Mouse (Mus musculus) retina, postnatal 7 days (tissue): ENCODE measurements at regions not wholly inside any gene's neighbourhood (a gene's known extent, or its start where the extent isn't known, plus 50 kb on each side); places are given as distances from the start of the nearest gene placed in this dataset.
"Not testable (repeated sequence)": the region's sequence is repeated elsewhere in the genome, so short reads cannot be mapped to it uniquely, and the experiment has no call there.

Source experiments
- DNase-seq: peaks from one replicate; pipeline ENCODE4 v3.0.0-alpha.2; 2012; ENCODE audit warnings: low read depth, low spot score

DNA sequence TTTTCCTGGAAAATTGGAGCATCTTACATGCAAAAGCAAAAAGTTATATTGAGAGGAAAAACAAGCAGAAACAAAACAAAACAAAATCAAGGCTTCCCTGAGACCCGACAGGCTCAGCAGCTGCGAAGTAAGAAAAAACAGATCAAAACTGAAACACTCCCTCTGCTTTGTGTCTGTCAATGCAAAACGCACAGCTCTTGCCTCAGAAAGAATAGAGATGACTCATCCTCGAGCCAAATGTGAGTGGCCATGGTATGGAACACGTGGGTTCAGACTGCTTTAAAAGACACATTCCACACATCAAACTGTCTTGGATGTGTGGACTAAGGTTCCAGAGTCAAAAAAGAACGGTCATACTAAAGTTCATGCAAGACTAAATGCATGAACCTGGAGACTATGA, 163.3 kb upstream of the Fer start:
- no peak for DNase-seq

DNA sequence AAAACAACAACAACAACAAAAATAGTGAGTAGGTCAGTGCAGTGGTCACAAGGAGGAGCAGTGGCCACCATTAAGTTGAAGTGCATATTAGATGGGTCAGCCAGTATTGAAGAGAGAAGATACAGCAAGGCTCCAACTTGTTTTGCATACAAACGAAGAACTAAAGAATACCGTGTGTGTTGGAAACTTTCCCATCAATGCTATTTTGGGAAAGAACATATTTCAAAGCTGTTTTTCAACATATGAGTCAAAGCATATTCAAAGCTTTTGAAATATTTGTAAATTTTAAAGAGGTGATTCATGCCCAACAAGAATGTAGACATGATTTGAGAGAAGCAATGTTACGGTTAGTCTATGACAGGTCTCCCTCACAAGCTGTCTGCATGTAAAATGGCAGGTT, 157.9 kb upstream of the Fer start:
- no peak for DNase-seq

DNA sequence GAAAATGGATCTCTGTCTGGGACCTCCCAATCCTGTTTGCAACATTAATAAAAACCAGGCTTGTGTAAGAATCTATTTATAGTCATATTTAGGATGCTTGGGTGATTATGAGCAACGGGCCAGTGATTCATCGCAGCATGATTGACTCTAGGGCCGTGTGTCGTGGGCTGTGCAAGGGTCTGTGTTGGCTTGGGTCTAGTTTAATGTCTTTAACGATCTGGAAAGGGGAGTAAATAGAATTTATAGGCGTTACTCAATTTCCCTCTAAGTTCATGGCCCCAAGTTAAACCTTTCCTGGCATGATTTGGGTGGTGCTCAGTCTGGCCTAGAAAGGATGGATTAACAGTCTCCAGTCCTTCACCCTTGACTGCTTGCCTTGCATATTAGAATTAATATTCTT, 149.9 kb upstream of the Fer start:
- no peak for DNase-seq

DNA sequence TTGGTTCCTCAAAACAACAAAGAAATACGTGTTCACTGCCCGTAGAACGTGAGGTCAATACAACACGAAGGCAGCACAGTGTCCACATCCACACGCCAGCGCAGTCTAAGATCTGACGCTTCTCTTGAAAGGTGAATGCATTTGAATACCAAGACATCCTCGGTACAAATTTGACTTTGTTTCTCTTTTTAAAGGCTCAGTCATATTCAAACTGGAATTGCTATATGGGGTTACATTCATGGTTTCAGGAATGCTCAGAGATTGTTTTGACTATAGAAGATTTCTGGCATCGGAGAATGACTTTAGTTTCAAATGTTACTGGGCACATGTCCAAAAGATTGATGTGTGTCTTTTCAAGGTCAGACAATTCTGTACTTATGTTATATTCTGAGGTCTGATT, 147.2 kb upstream of the Fer start:
- DNase-seq, result no peak

DNA sequence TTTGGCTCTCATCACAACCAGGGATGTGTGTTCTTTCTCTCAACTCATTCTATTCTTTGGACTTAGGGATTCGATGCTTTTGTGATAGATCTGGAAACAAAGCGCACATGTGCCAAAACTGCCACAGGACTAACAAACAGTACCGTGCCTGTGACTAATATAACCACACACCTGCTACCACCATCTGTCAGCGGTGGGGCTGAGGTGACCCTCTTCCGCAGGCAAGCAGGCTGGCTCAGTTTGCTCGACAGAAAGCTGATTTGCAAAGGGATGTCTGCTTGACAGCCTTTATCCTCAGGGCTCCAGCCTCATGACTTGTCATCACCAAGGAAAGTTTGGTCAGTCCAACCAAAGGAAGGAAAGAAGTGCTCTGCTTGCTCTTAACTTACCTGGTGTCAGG, 146.7 kb upstream of the Fer start:
- no peak for DNase-seq

DNA sequence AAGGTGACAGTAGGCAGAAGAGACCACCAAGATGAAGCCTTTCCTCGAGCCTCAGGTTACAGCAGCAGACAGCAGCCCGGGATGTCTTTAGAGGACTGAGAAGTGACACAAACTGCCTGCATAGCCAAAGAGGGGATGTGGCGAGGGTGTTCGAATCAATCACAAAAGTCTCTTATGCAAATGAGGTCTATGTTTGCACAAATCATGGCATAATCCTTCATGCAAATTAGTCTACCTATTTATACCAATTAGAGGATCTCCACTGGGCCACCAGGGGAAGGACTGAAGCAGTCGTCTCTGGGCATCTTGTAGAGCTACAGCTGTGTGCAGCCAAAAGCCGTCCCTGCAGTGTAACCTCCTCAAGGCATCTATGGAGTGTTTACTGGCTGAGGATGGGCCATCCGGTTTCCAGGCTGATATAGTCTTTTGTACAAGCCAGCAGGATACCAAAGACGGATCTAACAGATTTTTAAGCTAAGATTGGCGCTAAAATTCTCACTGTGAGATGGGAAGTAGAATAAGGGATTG, 145.7 kb upstream of the Fer start:
- no peak for DNase-seq

DNA sequence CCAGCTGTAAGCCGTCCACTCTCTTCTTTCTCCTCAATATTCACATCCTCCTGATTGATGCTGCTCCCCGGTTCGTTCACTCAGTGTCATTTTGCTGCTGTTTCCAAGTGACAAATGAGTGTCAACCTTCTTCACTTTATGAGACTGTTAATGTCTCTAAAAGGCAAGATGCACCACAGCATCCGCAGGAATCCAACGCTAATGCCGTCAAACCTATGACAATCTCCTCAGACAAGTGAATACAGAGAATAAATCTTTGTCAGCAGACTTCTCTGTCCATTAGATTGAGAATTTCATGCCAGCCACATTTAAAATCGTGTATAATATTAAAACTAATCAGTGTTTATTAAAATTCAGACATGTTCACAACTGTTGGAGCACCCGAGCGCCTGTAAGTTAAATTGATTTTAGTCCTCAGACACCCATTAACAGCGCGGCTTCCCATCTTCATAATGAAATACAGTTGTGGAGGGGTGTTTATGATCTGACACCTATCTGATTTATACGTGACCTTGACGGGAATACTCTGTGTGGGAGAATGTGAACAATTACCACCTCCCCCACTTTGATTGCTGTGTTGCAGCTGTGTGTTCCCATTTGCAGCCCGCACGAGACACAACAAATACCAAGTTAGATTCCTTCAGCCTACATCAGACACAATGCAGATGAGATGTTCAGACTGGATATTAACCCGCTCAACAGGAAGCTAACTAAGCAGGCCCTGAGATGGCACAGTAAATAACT, 143.7 kb upstream of the Fer start:
- DNase-seq, result no peak

DNA sequence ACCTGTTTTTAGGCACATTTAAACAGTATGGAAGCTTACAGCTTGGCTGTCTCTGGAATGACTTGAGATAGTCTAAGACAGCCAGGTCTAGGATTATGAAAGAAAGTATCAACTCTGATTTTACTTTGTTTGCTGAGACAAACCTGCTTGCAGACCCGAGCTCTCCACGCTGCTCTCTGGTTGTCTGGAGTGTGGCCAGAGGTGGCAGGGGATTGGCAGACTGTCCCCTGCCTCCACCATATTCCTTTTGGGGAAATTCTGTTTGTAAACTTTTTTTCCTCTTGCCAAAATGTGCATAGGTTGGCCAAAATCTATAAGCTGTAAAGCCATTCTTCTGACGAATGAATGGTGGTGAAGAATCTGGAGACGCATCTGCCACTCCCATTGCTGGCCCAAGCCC, 143.1 kb upstream of the Fer start:
- DNase-seq, result no peak

DNA sequence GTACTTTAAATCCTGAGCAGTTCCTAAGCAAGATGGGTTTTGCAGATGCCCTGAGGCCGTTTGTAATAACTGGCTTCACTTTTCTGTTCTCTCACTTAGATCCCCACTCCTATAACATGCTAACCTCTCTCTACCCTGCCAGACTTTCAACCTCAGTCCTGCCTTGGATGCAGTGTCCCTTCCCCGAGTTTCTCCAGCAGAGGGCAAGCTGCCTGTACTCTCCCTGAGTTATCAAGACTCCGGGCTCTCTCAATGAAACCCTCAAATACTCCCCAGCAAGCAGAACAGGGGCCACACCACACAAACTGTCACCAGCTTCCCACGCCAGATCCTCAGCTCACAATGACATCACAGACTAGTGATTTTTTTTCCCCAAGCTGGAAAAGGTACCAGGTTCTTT, 142.0 kb upstream of the Fer start:
- DNase-seq, result no peak

DNA sequence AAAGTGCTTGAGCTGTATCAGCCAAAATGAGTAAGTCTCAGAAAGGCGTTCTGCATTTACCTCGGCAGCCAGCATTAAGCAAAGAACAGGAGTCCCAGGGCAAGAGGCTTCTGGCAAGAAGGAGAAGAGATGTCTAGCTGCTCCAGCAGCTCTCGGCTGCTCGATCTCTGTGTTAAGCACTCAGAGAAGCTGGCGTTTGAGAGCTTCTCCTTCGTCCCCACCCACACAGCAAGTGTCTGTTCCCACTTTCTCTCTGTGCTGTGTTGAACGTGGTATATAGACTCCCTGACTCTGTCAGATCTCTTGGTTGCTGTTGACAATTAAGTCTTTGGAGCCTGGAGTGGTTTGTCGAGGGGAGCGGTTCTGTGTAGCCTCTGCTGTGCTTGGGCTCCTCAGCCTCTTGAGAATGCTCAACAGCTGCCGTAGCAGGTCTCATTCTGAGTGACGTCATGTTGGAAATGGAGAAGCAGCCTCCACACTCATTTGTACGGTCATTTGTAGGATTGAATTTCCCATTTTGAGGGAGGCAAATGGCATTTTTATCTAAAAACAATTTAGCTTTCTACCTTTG, 140.3 kb upstream of the Fer start:
- DNase-seq, result no peak

DNA sequence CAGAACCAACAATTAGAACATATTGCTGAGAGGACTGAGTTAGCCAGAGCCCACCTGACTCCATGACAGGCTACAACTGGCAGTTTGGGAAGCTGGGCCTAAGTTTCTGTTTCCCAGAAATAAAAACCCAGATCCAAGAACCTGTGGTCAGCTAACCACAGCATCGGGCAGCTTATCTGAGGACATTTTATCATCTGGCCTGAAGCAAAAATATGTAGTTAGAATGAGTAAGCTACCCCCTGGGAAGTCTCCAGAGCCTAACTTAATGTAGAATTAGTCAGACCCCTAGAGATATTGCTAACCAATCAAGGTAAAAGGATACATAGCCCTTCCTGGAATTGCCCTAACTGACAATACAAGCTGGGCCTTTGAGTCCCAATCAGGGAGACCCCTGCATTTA, 124.7 kb upstream of the Fer start:
- DNase-seq, result no peak

DNA sequence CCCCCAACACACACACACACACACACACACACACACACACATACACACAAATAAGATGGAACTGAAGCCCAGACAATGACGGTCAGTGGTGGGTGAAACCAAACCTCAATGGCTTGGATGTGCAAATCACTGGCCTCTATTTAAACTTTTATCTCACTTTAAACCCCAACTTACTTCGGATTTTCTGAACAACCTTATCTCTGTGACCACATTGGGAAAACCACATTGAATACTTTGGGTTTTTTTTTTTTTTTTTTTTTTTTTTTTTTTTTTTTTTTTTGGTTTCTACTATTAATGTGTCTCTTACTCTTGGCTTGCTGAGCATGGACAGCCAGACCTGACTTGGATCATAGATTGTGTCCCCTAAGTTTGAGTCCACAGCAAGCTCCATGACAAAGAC, 123.2 kb upstream of the Fer start:
- DNase-seq, result no peak

DNA sequence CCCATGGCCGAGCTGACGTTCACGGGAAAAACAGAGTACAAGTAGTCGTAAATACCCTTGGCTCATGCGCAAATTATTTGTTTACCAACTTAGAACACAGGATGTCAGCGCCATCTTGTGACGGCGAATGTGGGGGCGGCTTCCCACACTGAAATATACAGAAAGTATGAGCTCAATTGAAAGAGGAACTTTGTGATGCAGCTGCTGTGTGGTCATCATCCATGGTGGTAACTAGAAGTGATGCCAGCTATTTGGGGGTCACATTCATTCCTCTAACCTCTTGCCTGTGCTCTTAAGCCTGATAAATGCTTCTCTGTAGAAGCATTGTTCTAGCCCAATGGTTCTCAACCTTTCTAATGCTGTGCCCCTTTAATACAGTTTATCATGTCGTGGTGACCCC, 113.6 kb upstream of the Fer start:
- not testable (repeated sequence) for DNase-seq

DNA sequence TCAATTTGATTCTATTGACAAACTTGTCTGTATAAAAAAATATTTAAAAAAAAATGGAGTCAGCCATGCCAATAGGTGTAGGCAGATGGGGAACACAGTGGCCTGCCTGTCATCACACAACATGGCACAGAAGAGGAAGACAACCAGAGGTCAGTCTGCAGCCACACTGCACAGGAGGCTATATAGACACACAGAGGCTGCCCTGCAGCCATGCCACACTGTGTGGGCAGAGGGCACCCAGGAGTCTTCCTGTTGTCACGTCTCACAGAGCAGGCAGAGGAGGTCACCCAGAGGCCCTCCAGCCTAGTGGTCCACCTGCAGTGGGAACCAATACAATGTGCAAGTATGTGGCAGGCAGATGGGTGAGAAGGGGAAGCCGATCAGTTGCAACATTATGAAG, 108.5 kb upstream of the Fer start:
- no peak for DNase-seq

DNA sequence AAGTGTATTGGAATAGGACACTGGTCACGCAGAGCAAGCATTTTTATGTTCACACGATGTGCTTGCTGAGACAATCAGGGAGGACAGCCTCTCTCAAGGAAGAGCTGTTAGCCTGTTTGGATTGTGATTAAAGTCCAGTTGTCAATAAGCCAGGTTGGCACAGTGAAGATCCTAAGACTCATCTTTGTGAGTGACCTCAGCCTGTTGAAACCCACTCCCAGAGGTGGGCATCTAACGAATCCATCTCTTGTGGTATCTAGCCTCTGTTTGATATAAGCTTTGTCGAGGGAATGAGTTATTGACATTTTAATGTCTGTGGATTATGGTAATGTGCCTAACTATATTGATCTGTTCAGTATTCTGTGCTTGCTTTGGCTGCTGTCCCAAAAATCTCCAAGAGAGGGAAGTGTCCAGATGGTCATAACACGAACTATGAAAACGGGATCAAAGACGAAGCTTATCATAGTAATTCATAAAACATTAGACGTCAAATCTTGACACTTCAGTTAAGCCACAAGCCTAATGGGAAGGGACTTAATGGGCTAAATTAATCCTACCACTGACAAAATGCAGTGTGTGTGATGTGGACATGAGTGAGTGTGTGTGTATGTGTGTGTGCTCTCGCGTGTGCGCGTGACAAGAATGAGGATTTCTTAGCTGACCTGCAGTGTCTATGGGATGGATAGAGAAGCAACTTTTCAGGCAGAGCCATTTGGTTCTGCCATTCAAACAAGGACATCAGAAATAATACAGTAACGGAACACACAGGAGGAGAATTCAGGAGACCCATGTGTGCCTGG, 104.8 kb upstream of the Fer start:
- DNase-seq, result no peak

DNA sequence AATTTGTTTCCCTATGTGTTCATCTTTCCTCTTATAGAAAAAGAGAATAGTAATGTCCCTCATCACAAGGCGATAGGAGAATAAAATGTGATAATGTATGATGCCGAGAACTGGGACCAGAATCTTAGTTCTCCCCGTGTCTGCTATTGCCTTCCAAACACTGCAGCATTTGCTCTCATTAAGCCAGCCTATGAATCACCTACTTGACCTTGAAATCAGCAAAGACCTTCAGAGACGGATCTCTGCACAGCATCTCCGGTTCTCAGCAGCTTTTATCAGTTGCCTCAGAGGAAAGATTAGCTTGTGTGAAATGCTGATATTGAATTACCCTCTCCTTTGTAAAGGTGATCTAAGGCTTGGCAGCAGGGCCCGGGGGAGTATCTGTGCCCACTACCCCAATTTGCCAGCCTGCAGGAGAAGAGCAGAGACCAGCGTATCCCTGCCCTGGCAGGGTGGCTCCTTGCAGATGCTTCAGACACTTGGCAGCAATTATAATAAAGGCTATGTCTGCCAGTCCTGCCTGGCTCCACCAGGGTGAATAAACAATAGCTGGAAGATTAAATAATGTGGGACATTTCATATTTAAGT, 104.0 kb upstream of the Fer start:
- DNase-seq, result no peak

DNA sequence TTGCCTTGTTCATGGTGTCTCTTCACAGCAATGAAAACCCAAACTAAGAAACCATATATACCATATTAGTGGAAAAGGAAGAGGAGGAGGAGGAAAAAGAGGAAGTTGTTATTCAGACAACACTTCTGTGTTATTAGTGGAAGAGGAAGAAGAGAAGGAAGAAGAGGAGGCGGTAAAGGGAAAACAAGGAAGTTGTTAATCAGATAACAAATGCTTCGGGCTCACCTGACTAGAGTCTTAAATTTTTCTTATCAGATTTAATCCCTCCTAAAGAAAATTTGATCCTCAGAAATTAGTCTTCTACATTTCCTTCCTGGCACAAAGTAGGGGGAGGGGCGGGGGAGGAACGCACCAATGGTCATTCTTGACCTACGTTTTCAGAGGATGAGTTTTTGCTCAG, 101.8 kb upstream of the Fer start:
- no peak for DNase-seq

DNA sequence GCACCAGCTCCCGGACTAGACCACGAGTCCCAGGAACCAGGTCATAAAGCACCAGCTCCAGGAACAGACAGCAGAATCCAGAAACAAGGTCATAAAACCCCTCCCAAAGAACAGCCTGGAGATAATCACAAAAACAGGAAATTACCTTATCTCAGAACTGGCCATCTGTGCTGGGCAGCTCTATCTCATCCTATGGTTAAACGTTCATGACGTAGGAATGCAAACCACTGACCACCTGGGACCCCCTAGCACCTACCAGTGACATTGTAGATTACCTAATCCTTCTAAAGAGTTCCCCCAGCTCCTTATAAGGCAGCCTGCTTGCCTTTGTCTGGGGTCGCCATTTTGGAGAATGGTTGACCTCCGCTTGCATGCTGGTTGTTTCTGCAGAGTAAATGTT, 91.8 kb upstream of the Fer start:
- DNase-seq, result no peak

DNA sequence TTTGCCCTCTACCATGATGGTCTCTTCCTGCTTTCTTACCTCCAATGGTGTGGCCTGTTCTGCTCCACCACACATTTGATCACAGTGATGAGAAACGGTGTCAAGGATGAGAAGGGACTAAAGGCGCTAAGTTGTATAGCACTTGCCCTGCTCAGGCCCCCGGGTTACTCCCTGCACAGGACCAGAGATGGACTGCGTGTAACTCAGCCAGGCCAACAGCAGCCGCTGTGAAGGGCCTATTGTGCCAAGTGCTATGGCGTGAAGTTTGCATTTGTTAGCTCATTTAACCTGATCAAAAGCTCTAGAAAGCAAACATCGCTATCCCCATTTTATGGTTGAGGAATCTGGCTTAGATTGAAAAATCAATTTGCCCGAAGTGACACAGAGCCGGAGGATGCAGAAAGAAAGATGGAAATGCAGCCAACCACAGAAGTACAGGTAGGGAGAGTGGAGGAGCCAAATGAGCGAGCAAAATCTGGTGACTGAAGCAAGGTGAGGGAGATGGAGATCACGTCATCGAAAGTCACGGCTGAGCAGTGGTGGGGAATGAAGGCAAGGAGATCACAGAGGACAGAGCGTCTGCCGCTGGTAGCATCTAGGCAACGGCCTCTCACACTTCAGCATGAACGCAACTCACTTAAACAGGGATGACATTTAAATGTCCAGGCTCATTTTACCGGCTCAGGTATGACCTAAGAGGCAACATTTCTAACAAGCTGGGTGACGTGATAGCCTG, 78.3 kb upstream of the Fer start:
- no peak for DNase-seq

DNA sequence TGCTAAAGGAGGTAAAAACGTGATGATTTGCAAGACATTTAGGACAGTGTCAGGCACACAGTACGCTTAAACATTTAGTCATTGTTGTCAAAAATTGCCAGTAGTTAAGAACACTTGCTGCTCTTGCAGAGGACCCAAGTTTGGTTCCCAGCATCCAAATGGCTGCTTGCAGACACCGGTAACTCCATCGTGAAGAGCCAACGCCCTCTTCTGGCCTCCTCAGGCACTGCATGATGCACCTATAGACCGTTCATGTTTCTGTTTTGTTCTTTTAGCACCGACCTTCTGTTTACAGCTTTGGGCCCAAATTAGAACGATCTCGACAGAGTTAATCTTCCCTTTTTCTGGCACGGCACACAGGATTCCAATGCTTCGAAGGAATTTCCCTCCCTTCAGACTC, 76.4 kb upstream of the Fer start:
- DNase-seq, result no peak

DNA sequence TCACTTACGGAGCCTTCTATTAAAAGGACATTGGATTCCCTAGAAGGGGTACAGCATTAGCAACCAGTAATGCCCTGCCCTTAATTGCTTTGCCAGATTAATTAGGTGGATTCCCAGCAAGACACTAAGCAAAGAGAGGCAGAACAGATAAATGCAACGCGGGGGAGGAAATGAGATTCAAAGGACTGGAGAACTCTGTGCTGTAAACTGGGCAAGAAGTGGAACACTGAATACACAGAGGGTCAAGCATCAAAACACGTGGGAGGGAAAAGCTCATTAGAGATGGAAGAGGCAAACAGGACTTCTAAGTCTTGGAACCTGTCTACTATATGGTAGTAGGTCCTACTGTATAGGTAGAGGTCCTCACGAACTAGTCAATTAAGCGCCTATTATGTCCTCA, 68.5 kb upstream of the Fer start:
- DNase-seq, result no peak

DNA sequence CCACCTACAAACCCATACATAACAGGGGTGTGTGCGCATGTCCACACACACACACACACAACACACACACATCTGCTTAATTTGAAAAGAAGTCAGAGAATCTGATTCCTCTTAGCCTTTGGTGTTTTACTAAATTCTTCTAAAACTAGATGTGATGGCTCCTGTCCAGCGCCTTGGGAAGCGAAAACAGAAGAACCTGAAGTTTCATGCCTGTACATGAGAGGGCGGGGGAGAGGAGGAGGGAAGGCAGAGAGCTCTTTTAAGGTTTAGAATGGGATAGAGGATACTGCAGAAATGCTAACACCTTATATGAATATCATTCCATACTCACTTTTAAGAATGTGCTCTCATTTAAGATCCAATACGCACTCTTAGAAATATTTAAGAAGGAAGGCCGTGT, 64.5 kb upstream of the Fer start:
- DNase-seq, result no peak
